Mouse (Mus musculus) forebrain, postnatal 0 days (tissue): ENCODE measurements around the gene Mr1. TPM values are rescaled to one million over a fixed set of nuclear protein-coding genes. Genes with fewer than 3 reads are reported as not detected.
A peak's percentile ranks its signal among the peaks of the same experiment; 100 is the strongest.

Experiments used
- ATAC-seq: fragments of 200-750 bp; cut with Nextera tagmentation; 2 replicates; pipeline ENCODE4 v1.8.0; 2017; ENCODE audit warnings: mild to moderate bottlenecking, moderate library complexity
- DNase-seq: peaks from one replicate; pipeline ENCODE4 v3.0.0-alpha.2; 2015
- H3K27ac ChIP-seq: fragments of 300-500 bp; sonication (generic); 2 replicates; pipeline ENCODE4 v1.5.1; 2014; ENCODE audit warnings: low read depth, mild to moderate bottlenecking, antibody characterized with exemption, low read length, moderate library complexity, mixed read lengths
- H3K27me3 ChIP-seq: fragments of 300-500 bp; sonication (generic); 2 replicates; pipeline ENCODE4 v1.6.1; 2014; ENCODE audit warnings: mild to moderate bottlenecking, low read length, mixed read lengths; ENCODE audit not compliant: insufficient read depth
- H3K36me3 ChIP-seq: fragments of 300-500 bp; sonication (generic); 2 replicates; pipeline ENCODE4 v1.6.1; 2014; ENCODE audit warnings: mild to moderate bottlenecking, moderate library complexity; ENCODE audit not compliant: insufficient read depth
- H3K4me1 ChIP-seq: fragments of 300-500 bp; sonication (generic); 2 replicates; pipeline ENCODE4 v1.6.1; 2014; ENCODE audit warnings: antibody characterized with exemption; ENCODE audit not compliant: insufficient read depth
- H3K4me2 ChIP-seq: fragments of 300-500 bp; sonication (generic); 2 replicates; pipeline ENCODE4 v1.6.1; 2014; ENCODE audit warnings: low read depth, mild to moderate bottlenecking, moderate library complexity
- H3K4me3 ChIP-seq: fragments of 300-500 bp; sonication (generic); 2 replicates; pipeline ENCODE4 v1.5.1; 2014; ENCODE audit warnings: low read depth, low read length, mixed read lengths
- H3K9ac ChIP-seq: fragments of 300-500 bp; sonication (generic); 2 replicates; pipeline ENCODE4 v1.6.1; 2014; ENCODE audit warnings: mild to moderate bottlenecking
- H3K9me3 ChIP-seq: fragments of 300-500 bp; sonication (generic); 2 replicates; pipeline ENCODE4 v1.6.1; 2016; ENCODE audit warnings: low read length
- CTCF ChIP-seq: sonication (generic); IDR thresholded peaks from 2 replicates; pipeline ENCODE4 v1.5.1; 2016; ENCODE audit warnings: antibody characterized with exemption, control low read depth, low read depth
- WGBS: fragments of 180-500 bp; shearing (Covaris S2); extraction: QIAGEN DNeasy Blood & Tissue Kit; methylation state at CpG from one replicate; pipeline ENCODE4 v1.1.7; 2014; 5-methylcytosine and 5-hydroxymethylcytosine counted together
- polyA plus RNA-seq: library from polyadenylated mRNA; unstranded; fragments of >200 nt; fragmentation: Nextera tagmentation; extraction: Ambion mirVana; gene quantifications from 2 replicates; pipeline ENCODE4 v1.2.1, GENCODE M21; 2015
- total RNA-seq: library from RNA; depleted of rRNA; stranded (reverse); fragments of >200 nt; gene quantifications from 2 replicates; pipeline ENCODE4 v1.2.3, GENCODE M21; 2014

Gene Mr1
- total and polyA plus RNA-seq, 2 experiments from 2014 or later, result 2.6 to 5.1 TPM

GRCm38 (mm10) chr1:155088847-155089603 lies 57.6 kb downstream of the Mr1 start:
- H3K4me3 ChIP-seq, result no peak overlapping the region
- no peaks in the 10 kb centered on the region for H3K9me3 ChIP-seq
- DNase-seq (no peak), ATAC-seq (no peak)
- H3K4me1 ChIP-seq, result peaks cover 37% of the 10 kb centered on the region
- no peak for TF ChIP-seq CTCF
- WGBS, result 72% methylated on average over 16 of the region's 16 CpGs
- no peaks in the 10 kb centered on the region for H3K36me3 ChIP-seq
- no peak overlapping the region for H3K4me2 ChIP-seq
- H3K27me3 ChIP-seq, result no peaks in the 10 kb centered on the region
- H3K27ac ChIP-seq, result no peak overlapping the region
- no peak overlapping the region for H3K9ac ChIP-seq

- Histone ChIP-seq H3K36me3 (no peaks in the 10 kb centered on the region), H3K4me1 (peaks cover 36% of the 10 kb centered on the region), H3K9ac (no peak overlapping the region), H3K9me3 (no peaks in the 10 kb centered on the region), H3K4me3 (no peak overlapping the region), H3K27ac (no peak overlapping the region), H3K27me3 (no peaks in the 10 kb centered on the region), H3K4me2 (no peak overlapping the region)
- no peak for TF ChIP-seq CTCF
- 92% methylated on average over 4 of the region's 4 CpGs for WGBS
- ATAC-seq, result no peak
- no peak for DNase-seq
Observed at GRCm38 (mm10) chr1:155088046-155088445, 58.6 kb downstream of the Mr1 start.

- no peaks in the 10 kb centered on the region for H3K36me3 ChIP-seq
- no peaks in the 10 kb centered on the region for H3K9me3 ChIP-seq
- no peak for ATAC-seq
- peaks cover 34% of the 10 kb centered on the region for H3K4me1 ChIP-seq
- peak overlapping the region; percentile 45; the same call in 1 of the 2 replicates for H3K27ac ChIP-seq
- H3K27me3 ChIP-seq, result no peaks in the 10 kb centered on the region
- H3K9ac ChIP-seq, result peak overlapping the region; percentile 14; the same call in 1 of the 2 replicates
- H3K4me3 ChIP-seq, result no peak overlapping the region
- 8% methylated on average over 4 of the region's 4 CpGs for WGBS
- TF ChIP-seq CTCF, result no peak
- DNase-seq, result no peak
- H3K4me2 ChIP-seq, result no peak overlapping the region
Observed at GRCm38 (mm10) chr1:155086893-155087292, 59.7 kb downstream of the Mr1 start.

GRCm38 (mm10) chr1:155086416-155086815 lies 60.2 kb downstream of the Mr1 start:
- Histone ChIP-seq H3K27ac (peak overlapping the region; percentile 45; the same call in 1 of the 2 replicates), H3K27me3 (no peaks in the 10 kb centered on the region), H3K9ac (peak overlapping the region; percentile 14; the same call in 1 of the 2 replicates), H3K4me2 (no peak overlapping the region), H3K9me3 (no peaks in the 10 kb centered on the region), H3K4me3 (no peak overlapping the region), H3K36me3 (no peaks in the 10 kb centered on the region), H3K4me1 (peaks cover 31% of the 10 kb centered on the region)
- TF ChIP-seq CTCF, result no peak
- DNase-seq (no peak), ATAC-seq (no peak)
- 10% methylated on average over 7 of the region's 7 CpGs for WGBS

DNA sequence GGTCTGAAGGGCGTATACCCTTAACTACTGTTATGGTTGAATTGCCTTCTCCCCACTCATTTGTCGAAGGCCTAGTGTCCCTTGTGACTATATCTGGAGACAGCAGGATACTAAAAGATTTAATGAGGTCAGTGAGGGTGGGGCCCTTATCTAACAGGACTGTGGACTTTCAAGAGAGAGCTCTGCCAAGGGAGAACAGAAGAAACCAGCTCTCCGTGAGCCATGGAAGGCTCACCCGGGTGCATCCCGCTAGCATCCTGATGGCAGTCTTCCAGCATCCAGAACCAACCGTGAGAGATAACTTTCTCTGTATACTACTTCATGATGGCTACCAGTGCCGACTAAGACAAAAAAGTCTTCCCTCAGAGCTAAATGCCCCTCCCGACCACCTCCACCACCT lies 61.8 kb downstream of the Mr1 start:
- ATAC-seq, result no peak
- H3K27ac ChIP-seq, result peak overlapping the region; percentile 2; the same call in 1 of the 2 replicates

GRCm38 (mm10) chr1:155083271-155084265 lies 63.0 kb downstream of the Mr1 start:
- H3K4me3 ChIP-seq, result peak overlapping the region; percentile 45
- no peaks in the 10 kb centered on the region for H3K9me3 ChIP-seq
- TF ChIP-seq CTCF, result peak; percentile 26; the same call in 1 of the 2 replicates
- ATAC-seq (peak; percentile 91), DNase-seq (peak; percentile 95)
- H3K36me3 ChIP-seq, result no peaks in the 10 kb centered on the region
- H3K9ac ChIP-seq, result peak overlapping the region; percentile 82
- H3K27me3 ChIP-seq, result no peaks in the 10 kb centered on the region
- H3K27ac ChIP-seq, result peak overlapping the region; percentile 97
- peaks cover 31% of the 10 kb centered on the region for H3K4me1 ChIP-seq
- H3K4me2 ChIP-seq, result peak overlapping the region; percentile 89
- whole genome bisulfite sequencing, result 3% methylated on average over 60 of the region's 77 CpGs

More for the DNA sequence above, 61.8 kb downstream of the Mr1 start:
- Histone ChIP-seq H3K9ac (no peak overlapping the region), H3K4me2 (no peak overlapping the region), H3K4me1 (peaks cover 31% of the 10 kb centered on the region), H3K27me3 (no peaks in the 10 kb centered on the region), H3K9me3 (no peaks in the 10 kb centered on the region), H3K4me3 (no peak overlapping the region), H3K36me3 (no peaks in the 10 kb centered on the region)
- no peak for TF ChIP-seq CTCF
- 44% methylated on average over 8 of the region's 8 CpGs for WGBS
- DNase-seq, result no peak
